Mouse (Mus musculus): ENCODE measurements around the gene Asic3.

- no peak for TF ChIP-seq CTCF (IDR thresholded peaks at IDR 0.05; ENCODE audit: extremely low read depth, insufficient read length, insufficient replicate concordance, low read depth, low read length)
- TF ChIP-seq POLR2A (IDR thresholded peaks at IDR 0.05; ENCODE audit: low read depth, low read length), result no peak
These were observed 34.5 kb upstream of the Asic3 start for GRCm38 (mm10) chr5:24378700-24379099.
